Mouse (Mus musculus): ENCODE measurements at regions not wholly inside any gene's neighbourhood (a gene's known extent, or its start where the extent isn't known, plus 50 kb on each side); places are given as distances from the start of the nearest gene placed in this dataset.
"Not testable (repeated sequence)": the region's sequence is repeated elsewhere in the genome, so short reads cannot be mapped to it uniquely, and the experiment has no call there.

DNA sequence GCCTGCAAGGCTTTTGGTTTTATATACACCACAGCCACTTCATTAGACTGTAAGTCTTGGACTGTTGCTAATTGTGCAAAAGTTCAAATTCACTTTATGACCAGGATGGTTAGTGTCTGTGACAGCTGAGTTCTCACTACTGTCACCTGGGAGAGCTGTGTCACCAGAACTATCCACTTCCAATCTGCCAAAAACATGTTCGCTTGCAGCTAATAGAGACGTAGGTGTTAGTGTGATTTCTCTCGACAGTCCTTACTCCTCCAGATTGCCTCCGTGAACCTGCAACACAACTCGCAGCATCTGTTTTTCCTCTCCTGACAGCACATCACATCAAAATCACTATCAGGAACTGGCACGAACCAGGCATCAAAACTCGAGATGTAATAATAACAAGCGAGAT, 491.3 kb upstream of the Klf6 start:
- DNase-seq (ENCODE audit: low spot score): no peak

DNA sequence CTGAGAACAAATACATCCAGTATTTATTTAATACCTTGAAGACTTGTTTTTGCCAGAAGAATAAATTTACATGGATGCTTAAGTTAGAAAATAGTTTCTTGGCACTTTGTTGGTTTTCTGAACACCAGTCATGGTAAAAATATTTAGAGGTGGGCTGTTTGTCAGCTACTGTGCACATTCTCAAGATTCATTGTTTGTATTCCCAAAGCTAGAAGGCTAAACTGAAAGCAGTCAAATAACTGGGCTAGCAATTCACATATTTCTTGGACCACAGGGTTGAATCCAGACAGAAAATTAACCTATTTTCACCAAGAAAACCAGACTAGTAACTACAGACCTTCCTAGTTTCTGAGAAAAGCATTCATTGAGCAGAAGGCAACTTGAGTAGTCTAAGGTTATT, 488.1 kb upstream of the Klf6 start:
- no peak for DNase-seq (ENCODE audit: low spot score)

DNA sequence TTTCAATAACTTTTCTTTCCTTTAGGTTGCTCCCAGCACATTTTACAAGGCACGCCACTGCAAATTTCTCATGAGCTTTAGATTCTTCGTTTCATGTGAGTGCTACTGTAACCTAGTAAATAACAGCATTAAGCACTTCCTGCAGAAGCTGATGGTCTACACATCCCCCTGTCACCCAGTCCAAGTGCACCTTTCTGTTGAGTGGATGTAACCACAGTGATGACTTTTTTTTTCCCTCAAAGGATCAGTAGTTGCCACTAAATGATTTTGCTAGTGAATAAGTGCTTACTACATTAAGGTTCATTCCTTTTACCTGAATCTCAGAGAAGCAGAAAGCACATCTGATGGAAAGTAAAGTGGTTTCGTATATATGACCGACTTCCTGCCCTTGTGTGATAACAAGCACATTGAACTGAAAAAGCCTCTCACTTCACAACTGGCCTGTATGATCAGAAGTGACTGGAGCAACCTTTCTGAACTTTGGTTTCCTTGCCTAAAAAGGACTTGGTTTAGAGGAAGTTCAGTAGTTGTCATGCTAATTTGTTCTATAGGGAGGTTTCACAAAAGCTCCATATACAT, 453.0 kb upstream of the Klf6 start:
- no peak for DNase-seq (ENCODE audit: low spot score)

DNA sequence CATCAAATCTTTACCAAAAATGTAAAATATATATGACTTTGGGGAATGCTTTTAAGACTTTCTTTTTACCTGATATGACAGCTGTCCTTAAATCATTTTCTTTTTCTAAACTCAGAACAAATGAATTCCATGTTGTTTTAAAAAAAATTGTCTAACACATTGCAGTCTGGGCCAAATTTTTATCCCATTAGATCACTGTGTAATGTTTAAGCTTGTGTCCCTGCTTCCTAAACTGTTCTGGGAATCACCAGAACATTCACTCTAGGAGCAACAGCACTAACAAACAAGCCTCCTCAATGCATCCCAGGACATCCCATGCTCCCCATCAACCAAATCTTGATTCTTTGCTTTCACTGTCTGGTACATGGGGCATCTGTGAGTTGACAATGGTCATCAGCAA, 449.2 kb upstream of the Klf6 start:
- DNase-seq (ENCODE audit: low spot score): no peak

DNA sequence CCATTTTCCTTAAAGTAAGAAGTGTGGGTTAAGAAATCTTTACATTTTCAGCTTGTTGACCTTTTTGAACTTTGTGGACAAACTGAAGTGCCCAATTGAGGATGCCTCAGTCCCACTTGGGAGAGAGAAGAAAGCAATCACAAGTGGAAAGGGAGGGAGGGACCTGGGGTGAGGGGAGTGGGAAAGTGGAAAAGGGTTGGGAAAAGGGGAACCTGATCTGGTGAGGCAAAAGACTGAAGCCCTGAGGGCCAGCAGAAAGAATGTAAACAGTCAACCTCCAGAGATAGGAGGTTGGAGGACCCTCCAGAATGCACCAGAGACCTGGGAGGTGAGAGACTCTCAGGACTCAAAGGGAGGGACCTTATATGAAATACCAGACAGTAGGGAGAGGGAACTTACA, 448.3 kb upstream of the Klf6 start:
- not testable (repeated sequence) for DNase-seq (ENCODE audit: low spot score)

DNA sequence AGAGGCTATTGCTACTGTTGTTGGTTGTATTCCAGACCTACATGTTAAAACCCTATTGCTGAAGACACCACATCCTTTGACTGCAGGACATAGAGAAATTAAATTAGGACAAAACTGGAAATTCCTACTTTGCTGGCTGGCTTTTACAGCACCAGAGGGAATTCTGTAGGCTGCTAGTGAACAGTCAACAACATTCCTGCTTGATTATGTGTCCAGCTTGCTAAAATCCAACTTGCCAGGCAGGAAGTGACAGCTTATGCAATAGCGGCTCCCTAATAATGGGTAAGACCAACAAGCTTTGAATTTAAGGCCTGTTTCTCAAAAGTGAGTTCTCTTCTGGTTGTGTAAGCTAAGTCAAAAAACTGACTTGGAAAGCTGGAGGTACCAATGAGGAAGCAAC, 437.2 kb upstream of the Klf6 start:
- peak; percentile 56 for DNase-seq (ENCODE audit: low spot score)

DNA sequence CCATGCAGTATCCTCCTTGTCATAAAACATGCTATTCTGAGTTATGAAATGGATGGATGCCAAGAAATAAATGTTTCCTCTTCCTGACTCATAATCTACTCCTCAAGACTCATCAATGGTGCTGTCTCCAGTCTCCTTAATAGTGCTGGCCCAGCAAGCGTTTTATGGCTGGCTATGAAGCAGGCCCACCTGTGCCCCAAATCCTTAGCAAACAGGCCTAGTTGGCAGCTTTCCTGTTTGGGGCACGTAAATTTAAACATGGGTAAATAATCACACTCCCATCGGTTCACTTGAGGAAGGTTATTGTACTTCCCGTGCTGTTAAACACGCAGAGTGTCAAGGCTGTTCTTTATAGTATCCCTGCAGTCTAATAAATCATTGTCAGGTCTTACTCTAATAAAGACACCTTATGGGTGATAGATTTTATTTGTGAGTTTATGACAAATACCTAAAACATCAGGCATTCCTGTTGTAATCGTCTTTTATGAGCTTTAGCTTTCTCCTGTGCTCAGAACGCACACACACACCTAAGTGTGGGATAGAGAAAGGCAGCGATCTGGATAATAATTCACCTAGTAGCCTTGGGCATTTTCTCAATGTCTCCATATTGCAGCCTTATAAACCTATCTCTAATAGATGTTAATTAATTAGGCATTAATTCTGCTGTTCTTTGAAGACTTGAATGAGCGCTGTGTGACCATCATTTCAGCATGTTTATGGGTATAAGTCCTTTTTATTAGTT, 435.6 kb upstream of the Klf6 start:
- no peak for DNase-seq (ENCODE audit: low spot score)

DNA sequence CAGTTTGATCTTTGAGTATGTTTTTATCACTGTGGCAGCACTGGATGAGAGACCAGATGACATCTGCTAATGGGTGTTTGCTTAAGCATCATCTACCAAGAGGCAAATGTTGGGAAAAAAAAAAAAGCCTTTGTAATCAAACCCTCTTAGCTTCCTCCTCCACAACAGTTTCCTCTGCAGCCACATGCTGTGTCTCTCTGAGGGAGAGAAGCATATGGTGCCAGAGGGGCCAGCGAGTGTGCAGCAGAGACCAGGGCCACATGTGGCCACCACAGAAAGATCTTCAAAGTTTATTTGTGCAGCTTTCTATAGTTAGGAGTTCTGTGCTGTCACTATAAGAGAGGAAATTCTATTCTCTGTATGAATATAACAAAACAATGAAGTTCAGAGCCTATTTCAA, 427.6 kb upstream of the Klf6 start:
- no peak for DNase-seq (ENCODE audit: low spot score)

DNA sequence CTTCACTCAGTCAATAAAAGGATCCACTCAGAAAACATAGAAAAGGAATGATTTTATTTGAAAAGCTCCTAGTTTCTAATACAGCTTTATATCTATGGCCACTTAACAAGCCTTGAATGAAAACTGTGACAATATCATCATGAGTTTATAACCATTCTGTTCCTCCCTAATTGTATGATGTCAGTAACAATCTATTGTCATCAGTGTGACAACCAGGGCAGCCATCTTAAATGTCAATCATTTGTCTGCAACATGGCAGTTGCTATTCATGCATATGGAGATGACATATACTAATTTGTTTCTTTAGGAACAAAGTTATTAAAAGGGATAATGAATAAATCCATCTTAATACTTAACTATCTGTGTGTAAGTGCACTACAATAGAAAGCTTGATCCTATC, 426.2 kb upstream of the Klf6 start:
- DNase-seq (ENCODE audit: low spot score): no peak

DNA sequence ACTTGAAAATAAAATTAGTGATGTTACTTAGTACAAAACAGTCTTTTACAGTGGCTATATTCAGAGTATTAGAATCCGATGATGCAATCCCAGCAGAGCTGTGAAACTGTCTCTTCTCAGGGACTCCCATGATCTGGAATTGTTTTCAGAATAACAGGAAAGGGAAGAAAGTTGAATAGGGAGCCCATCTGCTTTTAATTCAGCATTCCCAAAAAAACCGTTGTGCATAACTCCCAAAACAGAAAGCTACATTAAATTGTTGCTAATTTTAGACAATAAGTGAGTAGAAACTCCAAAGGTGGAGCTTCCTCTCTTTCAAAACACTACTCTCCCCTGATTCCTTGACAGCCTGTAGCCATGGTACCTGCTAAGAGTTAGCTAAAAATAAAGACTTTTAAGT, 425.1 kb upstream of the Klf6 start:
- no peak for DNase-seq (ENCODE audit: low spot score)

DNA sequence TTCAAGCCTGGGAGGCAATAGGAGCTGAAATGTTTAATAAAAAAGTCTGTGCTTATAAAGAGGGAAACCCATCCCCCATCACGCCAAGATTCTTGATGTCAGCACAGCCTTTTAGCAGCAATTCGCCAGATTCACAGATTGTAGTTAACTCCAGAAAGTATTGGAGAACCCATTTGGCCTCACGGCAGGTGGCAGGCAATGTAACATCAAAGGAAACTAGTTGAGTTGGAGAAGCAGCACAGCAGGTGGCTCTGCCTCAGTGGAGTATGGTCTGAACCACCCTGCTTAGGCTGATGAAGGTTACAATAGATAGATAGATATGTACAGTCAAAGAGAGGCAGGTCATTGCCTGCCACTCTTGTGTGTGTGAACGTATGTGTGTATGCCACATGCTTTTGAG, 420.8 kb upstream of the Klf6 start:
- no peak for DNase-seq (ENCODE audit: low spot score)

DNA sequence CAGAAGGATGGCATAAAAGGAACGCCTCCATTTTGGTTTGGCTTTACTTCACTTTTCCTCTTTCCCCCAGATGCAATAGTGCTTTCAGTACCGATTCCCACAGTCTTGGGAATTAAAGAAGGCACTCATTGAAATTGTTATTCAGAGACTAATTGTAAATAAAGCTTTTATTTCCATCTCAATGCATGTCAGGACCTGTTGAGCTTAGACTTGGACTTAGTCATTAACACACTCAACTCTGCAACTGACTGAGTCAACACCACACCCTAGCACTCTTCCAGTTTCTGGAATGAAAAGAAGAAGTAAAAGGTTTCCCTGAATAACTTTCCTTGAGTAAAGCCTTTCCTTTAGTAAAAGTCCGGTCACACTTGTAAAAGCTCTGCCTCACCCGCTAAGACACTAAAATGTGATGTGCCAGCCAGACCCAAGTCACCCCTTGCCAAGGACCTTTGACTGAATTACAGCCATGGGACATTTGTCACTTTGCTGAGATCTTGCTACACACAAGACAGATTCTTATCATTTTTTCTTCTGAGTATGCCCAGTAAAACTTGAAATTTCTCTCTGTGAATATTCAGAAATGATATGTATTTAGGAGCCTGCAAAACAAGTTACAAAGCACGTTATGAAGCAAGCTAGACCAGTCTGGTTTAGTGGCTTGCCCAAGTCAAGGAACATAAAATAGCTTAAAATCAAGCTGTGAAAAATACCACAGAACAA, 416.4 kb upstream of the Klf6 start:
- DNase-seq (ENCODE audit: low spot score): no peak

DNA sequence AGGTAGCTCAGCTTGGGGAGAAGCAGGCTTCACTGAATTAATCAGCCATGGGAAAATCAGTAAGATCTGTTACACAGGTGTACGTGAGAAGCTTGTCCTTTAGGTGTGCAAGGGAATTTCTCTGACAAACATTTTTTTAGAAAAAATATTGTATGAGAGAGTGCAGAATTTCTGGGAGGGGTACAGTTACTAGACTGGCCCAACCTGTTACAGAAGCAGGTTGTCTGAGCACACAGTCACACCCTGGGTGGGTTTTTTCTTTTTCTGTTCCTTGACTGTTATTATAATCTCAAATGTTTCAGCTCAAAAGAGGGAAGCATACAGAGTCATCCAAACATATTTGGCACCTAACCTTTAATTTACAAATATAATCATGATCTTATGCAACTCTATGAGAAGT, 412.7 kb upstream of the Klf6 start:
- no peak for DNase-seq (ENCODE audit: low spot score)

DNA sequence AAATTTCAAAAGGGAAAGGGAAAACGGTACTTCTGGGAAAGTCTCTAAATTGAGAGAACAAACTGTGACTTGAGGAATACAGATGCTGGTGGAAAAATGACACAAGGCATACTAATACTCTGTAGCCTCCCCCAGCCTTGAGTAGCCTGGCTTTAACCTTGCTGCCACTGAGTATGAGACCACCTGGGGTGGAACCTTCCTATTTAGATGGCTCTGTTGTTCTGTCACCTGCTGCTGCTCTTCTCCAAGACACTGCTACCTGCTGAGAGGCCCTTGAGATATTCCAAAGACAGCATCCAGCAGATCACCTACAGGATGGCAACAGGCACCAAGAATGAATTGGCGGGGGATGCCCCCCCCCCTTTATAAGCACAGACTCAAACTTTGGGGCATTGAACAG, 380.5 kb upstream of the Klf6 start:
- no peak for DNase-seq (ENCODE audit: low spot score)

DNA sequence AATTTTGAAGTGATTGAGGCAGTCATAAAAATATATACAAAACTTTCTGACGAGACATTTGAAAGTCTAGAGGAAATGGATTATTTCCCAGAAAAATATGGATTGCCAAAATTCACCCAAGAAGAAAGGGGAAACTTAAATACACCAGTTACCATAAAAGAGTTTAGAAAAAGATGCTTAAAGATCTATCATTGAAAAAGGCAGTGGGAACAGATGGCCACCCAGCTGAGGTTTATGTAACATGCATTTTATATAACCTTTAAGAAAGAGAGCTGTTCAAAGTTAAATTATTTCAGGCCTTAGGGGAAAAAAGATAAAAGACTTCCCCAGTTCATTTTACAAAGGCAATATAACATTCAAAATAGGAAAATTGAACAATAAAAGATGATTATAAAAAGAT, 369.0 kb upstream of the Klf6 start:
- no peak for DNase-seq (ENCODE audit: low spot score)

DNA sequence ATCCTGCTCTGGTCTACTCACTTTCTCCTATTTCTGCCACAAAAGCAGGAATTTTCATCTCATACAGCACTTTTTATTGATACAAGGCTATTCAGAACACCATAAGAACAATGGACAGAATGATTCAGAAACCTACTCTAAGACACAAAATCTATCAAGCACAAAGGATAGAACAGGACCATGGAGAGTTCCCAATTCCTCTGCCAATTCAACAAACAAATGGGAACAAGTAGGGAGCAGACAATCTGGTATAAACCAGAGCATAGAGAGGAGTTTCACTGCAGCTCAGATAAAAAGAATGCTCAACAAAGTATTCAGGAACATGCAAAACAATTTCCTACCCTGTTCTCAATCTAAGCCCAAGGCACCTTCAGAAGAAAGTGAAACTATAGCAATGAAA, 363.7 kb upstream of the Klf6 start:
- no peak for DNase-seq (ENCODE audit: low spot score)

DNA sequence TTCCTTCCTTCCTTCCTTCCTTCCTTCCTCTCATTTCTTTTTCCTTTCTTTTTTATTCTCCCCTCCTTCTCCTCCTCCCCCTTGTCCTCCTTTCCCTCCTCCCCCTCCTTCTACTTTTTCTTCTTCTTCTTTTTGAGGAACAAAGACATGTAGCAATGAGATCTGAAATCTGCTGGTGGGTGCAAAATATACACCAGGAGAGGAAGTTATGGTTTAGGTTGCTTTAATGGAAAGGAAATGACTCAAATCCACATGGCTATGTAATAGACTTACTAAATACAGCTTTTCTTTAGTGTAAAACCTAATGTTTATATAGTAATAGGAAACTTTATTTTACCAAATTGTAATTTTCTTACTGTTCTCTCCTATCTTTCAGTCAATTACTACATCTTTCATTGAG, 349.5 kb upstream of the Klf6 start:
- DNase-seq (ENCODE audit: low spot score): no peak

DNA sequence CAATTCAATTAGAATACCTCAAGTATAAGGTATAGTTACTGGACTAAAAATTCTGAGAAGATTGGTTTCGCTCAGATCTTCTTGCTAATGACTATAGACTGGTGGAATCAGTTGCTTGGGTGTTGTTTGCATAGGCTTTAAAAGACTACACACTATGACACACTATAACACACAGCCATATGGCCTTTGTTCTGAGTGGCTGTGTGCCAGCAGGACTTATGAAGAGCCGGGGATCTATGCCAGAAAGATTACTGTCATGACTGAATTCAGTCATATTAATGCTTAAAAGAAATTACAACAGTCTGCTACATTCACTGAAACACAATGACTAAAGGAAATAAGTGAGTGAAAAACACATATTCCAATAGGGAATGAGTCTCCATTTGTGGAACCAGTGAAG, 345.7 kb upstream of the Klf6 start:
- DNase-seq (ENCODE audit: low spot score): no peak

DNA sequence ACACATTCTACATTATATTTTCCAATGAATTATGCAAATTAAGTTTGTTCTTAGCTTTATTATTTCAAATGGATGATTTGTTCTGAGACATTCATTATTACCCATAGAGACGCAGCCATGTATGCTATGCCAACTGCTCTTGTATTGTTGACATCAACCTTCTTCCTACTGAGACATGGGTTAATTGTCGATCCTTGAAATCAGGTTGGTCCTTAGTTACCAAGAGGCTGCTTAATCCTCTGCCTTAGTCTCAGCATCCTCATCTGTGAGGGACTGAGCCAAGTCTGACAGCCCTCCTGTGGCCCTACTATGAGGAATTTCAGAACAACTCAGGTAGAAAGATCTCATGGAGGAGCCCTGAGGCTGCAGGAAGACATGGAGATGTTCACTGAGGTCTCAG, 345.2 kb upstream of the Klf6 start:
- no peak for DNase-seq (ENCODE audit: low spot score)

DNA sequence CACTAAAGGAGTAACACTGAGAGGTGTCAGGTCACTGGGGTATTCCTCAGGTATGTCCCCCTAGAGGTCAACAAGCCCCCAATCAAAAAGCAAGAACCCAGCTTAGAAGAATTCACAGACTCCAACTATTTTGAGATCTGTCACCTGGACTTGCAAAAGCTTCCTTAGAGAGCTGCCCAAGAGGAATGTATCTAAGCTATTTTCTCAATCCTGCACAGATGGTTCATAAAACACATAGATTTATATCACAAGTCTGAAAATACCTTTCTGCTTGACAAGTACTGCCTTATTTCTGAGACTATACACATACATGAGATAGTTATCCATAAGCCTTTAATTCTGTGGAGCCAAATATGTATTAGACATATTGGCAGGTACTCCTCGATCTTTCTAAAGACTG, 342.1 kb upstream of the Klf6 start:
- no peak for DNase-seq (ENCODE audit: low spot score)

DNA sequence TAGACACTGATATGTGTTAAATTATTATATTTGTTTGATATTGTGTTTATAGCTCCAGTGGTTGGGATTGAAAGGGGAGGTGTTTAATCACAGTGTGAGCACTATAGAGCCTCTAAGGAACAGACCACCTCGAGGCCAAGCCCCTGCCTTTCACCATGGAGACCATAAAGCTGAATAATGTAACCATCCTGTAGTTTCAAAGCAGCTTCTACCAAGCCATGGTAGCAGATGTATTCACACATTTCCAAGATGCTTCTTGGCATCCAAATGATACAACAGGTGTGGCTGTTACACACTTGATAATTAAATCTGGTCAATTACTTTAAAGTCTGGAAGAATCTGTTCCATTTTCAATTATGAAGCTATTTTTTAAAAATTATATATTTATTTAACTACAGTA, 341.7 kb upstream of the Klf6 start:
- no peak for DNase-seq (ENCODE audit: low spot score)

DNA sequence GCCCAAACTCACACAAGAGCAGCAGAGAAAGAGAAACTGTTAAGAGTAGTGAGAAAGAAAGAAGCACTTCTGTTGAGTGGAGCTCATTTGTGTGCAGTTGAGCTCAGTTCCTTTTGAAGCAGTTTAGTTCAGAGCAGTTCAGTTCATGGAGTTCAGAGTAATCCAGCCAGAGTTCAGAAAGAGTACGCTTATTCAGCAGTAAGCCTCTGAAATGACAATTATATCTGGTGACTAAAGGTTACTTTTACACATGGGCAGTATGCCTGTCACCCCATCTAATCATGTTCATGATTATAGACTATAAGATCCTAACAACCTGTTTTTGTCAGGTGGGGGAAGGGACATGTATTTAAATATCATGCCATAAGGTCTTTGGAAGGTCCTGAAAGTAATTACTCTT, 333.9 kb upstream of the Klf6 start:
- no peak for DNase-seq (ENCODE audit: low spot score)

DNA sequence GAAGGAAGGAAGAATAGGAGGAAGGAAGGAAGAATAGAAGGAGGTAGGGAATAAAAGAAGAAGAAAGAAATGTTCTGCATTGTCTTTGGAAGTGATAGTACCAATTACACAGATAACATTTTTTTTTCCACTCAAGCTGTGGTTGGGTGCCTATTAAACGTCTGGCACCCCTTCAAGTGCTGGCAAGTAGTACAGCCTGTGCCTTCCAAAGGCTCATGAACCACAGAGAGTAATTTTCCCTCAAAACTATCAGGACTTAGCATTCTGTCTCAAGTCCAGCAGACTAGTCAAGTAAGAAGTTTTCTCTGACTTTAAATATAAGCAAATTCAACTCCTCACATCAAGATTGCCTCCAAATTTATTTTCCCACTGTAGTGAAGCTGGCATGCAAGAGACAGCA, 321.0 kb upstream of the Klf6 start:
- DNase-seq (ENCODE audit: low spot score): no peak

DNA sequence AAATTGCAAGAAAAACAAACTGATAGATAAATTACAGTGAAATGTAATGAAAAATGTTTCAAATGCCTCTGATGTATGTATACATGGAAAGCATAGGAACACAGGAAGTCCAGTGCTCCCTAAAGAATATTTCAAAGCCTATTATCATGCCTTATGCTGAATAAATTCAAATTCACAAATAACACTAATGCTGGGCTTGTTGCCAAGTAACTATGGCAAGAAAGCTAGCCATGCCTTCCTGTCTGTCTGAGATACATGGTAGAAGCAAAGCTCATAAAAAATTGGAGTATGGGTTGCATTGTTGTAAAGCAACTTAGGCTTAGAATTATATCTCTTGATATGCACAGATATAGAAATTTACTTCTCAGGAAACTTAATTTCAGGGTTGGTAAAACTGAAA, 315.8 kb upstream of the Klf6 start:
- DNase-seq (ENCODE audit: low spot score): no peak
